Mouse (Mus musculus): ENCODE measurements at regions not wholly inside any gene's neighbourhood (a gene's known extent, or its start where the extent isn't known, plus 50 kb on each side); places are given as distances from the start of the nearest gene placed in this dataset.

- TF ChIP-seq CTCF (IDR thresholded peaks at IDR 0.05; ENCODE audit: extremely low read depth, insufficient read depth, low read length) (no peak), POLR2A (IDR thresholded peaks at IDR 0.05; ENCODE audit: extremely low read depth, insufficient read depth, low read length) (no peak)
- Histone ChIP-seq H3K4me1 (ENCODE audit: control insufficient read depth, insufficient read depth, low read length) (peaks cover 2% of the 10 kb centered on the region), H3K27ac (ENCODE audit: insufficient read depth, low read length) (no peak overlapping the region), H3K4me3 (ENCODE audit: insufficient read depth, low read length) (no peak overlapping the region)
These were observed 134.7 kb upstream of the Mkln1 start for GRCm38 (mm10) chr6:31263821-31264220.

DNA sequence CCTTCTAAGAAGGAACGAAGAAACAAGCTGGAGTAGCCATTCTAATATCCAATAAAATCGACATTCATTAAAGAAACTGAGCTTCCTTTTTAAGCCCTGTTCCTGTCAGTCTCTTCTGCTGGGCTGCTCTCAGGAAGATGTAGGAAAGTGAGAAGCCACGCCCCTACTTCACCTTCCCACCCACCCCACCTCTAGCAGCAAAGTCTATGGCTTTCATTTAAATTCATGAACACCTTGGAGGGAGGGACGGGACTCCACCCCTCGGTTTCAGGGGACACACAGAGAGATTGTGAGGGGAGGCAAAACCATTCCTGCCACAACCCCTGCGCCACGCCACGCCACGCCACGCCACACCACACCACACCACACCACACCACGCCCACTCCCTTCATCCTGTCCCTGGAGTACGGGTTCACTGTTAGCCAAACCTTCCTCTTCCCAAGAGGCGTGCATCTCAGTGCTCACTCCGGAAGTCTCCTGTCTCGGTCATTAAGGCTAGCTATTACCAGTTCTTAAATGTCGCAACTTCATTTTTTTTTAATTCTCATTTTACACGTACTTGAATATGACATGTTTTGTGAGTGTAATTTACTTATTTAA, 132.0 kb upstream of the Mkln1 start:
- TF ChIP-seq POLR2A (IDR thresholded peaks at IDR 0.05; ENCODE audit: extremely low read depth, insufficient read depth, low read length), result no peak
- TF ChIP-seq CTCF (IDR thresholded peaks at IDR 0.05; ENCODE audit: extremely low read depth, insufficient read depth, low read length), result no peak

DNA sequence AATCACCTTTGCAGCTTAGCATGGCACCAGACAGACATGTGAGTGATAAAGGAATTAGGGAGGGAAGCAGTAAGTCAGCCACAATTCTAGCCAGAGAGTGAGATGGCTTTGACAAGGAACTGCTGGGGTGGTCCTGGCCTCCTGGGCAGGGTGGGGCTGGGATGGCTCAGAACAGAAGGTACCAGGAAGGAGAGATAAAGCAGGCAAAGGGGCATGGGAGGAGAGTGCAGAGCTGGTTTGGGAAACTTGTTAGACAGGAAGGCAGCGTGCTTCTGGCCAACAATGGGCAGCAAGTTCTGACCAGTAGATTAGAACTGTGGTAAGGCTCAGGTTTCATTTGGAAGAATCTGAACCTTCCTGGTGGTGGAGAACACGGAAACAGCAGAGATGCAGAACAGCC, 130.5 kb upstream of the Mkln1 start:
- Histone ChIP-seq H3K4me3 (ENCODE audit: insufficient read depth, low read length) (no peak overlapping the region), H3K4me1 (ENCODE audit: control insufficient read depth, insufficient read depth, low read length) (no peaks in the 10 kb centered on the region), H3K27ac (ENCODE audit: insufficient read depth, low read length) (no peak overlapping the region)
- TF ChIP-seq CTCF (IDR thresholded peaks at IDR 0.05; ENCODE audit: extremely low read depth, insufficient read depth, low read length), result no peak
- no peak for TF ChIP-seq POLR2A (IDR thresholded peaks at IDR 0.05; ENCODE audit: extremely low read depth, insufficient read depth, low read length)

More for the DNA sequence above, 132.0 kb upstream of the Mkln1 start:
- H3K27ac ChIP-seq (ENCODE audit: insufficient read depth, low read length), result no peak overlapping the region
- no peaks in the 10 kb centered on the region for H3K4me1 ChIP-seq (ENCODE audit: control insufficient read depth, insufficient read depth, low read length)
- H3K4me3 ChIP-seq (ENCODE audit: insufficient read depth, low read length), result no peak overlapping the region

DNA sequence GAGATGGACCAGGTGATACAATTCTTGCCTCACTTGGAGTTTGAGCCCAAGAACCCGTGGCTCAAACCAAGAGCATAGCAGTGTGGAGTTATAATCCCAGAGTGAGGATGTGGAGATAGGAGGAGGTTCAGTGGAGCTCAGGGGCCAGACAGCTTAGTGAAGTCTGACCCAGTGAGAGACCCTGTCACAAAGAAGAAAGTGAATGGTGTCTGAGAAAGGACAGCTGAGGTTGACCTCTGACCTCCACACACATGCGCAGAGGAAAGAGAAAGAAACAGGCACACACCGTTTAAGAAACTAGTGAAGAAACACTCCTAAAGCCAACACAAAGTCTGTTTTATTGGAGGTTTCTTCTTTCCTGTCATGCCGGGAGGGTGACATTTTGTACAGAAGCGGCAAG, 124.7 kb upstream of the Mkln1 start:
- Histone ChIP-seq H3K27ac (ENCODE audit: insufficient read depth, low read length) (no peak overlapping the region), H3K4me3 (ENCODE audit: insufficient read depth, low read length) (no peak overlapping the region), H3K4me1 (ENCODE audit: control insufficient read depth, insufficient read depth, low read length) (peaks cover 2% of the 10 kb centered on the region; the same call in 1 of the 2 replicates)
- TF ChIP-seq POLR2A (IDR thresholded peaks at IDR 0.05; ENCODE audit: extremely low read depth, insufficient read depth, low read length) (no peak), CTCF (IDR thresholded peaks at IDR 0.05; ENCODE audit: extremely low read depth, insufficient read depth, low read length) (no peak)

GRCm38 (mm10) chr6:31274236-31274635, 124.3 kb upstream of the Mkln1 start:
- TF ChIP-seq CTCF (IDR thresholded peaks at IDR 0.05; ENCODE audit: extremely low read depth, insufficient read depth, low read length) (no peak), POLR2A (IDR thresholded peaks at IDR 0.05; ENCODE audit: extremely low read depth, insufficient read depth, low read length) (no peak)

DNA sequence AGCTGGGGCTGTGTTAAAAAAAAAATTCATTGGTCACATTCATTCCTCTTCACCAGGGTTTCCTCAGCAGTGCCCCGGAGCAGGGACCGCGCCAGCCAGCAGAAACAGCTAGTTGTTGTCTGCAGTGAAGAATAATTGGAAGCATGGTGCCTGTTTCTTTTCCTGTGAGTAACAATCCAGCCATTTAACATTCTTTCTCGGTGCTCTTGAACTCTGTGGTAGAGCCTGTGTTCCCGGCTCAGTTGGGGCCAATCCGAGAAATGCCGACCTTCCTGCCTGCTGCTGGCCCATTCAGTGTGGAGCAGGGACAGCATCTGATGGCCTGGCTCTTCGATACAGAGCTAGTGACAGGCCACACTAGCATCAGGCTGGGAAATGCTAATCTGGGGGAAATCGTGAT, 120.7 kb upstream of the Mkln1 start:
- Histone ChIP-seq H3K27ac (ENCODE audit: insufficient read depth, low read length) (no peak overlapping the region), H3K4me3 (ENCODE audit: insufficient read depth, low read length) (no peak overlapping the region), H3K4me1 (ENCODE audit: control insufficient read depth, insufficient read depth, low read length) (peaks cover 2% of the 10 kb centered on the region; the same call in 1 of the 2 replicates)
- TF ChIP-seq POLR2A (IDR thresholded peaks at IDR 0.05; ENCODE audit: extremely low read depth, insufficient read depth, low read length) (no peak), CTCF (IDR thresholded peaks at IDR 0.05; ENCODE audit: extremely low read depth, insufficient read depth, low read length) (no peak)

More at GRCm38 (mm10) chr6:31274236-31274635, 124.3 kb upstream of the Mkln1 start:
- Histone ChIP-seq H3K4me3 (ENCODE audit: insufficient read depth, low read length) (no peak overlapping the region), H3K4me1 (ENCODE audit: control insufficient read depth, insufficient read depth, low read length) (peaks cover 2% of the 10 kb centered on the region; the same call in 1 of the 2 replicates), H3K27ac (ENCODE audit: insufficient read depth, low read length) (no peak overlapping the region)

GRCm38 (mm10) chr6:31283973-31284372, 114.6 kb upstream of the Mkln1 start:
- peaks cover 12% of the 10 kb centered on the region for H3K4me1 ChIP-seq (ENCODE audit: control insufficient read depth, insufficient read depth, low read length)
- H3K27ac ChIP-seq (ENCODE audit: insufficient read depth, low read length), result peak overlapping the region; percentile 3
- TF ChIP-seq CTCF (IDR thresholded peaks at IDR 0.05; ENCODE audit: extremely low read depth, insufficient read depth, low read length) (no peak), POLR2A (IDR thresholded peaks at IDR 0.05; ENCODE audit: extremely low read depth, insufficient read depth, low read length) (no peak)
- no peak overlapping the region for H3K4me3 ChIP-seq (ENCODE audit: insufficient read depth, low read length)

DNA sequence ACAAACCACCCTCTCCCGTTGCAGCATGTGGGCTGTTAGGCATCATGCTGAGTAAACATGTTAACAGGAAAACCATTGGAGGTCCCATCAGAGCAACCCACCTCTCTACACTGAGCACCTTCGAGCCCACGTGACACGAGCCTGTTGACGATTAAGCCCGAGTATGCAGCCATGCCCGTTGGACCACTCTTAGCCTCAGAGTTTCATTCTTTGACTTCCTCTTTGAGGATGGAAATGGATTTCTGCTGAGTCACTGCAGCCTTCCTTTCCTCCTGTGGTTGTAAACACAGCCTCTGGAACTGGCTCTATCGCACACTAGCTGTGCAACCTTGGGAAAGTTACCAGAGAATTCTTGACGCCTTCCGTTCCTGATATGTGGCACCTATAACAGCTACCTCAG, 114.1 kb upstream of the Mkln1 start:
- Histone ChIP-seq H3K4me3 (ENCODE audit: insufficient read depth, low read length) (no peak overlapping the region), H3K27ac (ENCODE audit: insufficient read depth, low read length) (peak overlapping the region; percentile 3), H3K4me1 (ENCODE audit: control insufficient read depth, insufficient read depth, low read length) (peaks cover 15% of the 10 kb centered on the region)
- TF ChIP-seq CTCF (IDR thresholded peaks at IDR 0.05; ENCODE audit: extremely low read depth, insufficient read depth, low read length) (no peak), POLR2A (IDR thresholded peaks at IDR 0.05; ENCODE audit: extremely low read depth, insufficient read depth, low read length) (no peak)

- peaks cover 16% of the 10 kb centered on the region for H3K4me1 ChIP-seq (ENCODE audit: control insufficient read depth, insufficient read depth, low read length)
- H3K27ac ChIP-seq (ENCODE audit: insufficient read depth, low read length), result peak overlapping the region; percentile 3; the same call in 1 of the 2 replicates
- no peak for TF ChIP-seq POLR2A (IDR thresholded peaks at IDR 0.05; ENCODE audit: extremely low read depth, insufficient read depth, low read length)
- no peak for TF ChIP-seq CTCF (IDR thresholded peaks at IDR 0.05; ENCODE audit: extremely low read depth, insufficient read depth, low read length)
These were observed 113.5 kb upstream of the Mkln1 start for GRCm38 (mm10) chr6:31285064-31285463.

GRCm38 (mm10) chr6:31285981-31286737, 112.4 kb upstream of the Mkln1 start:
- no peak overlapping the region for H3K4me3 ChIP-seq (ENCODE audit: insufficient read depth, low read length)
- H3K27ac ChIP-seq (ENCODE audit: insufficient read depth, low read length), result peak overlapping the region; percentile 74
- H3K4me1 ChIP-seq (ENCODE audit: control insufficient read depth, insufficient read depth, low read length), result peaks cover 16% of the 10 kb centered on the region
- TF ChIP-seq CTCF (IDR thresholded peaks at IDR 0.05; ENCODE audit: extremely low read depth, insufficient read depth, low read length), result no peak
- TF ChIP-seq POLR2A (IDR thresholded peaks at IDR 0.05; ENCODE audit: extremely low read depth, insufficient read depth, low read length), result no peak

More at GRCm38 (mm10) chr6:31285064-31285463, 113.5 kb upstream of the Mkln1 start:
- no peak overlapping the region for H3K4me3 ChIP-seq (ENCODE audit: insufficient read depth, low read length)

Measured in cortical plate, adult 2 months (tissue).